Mouse (Mus musculus) gastrocnemius, postnatal 4 days (tissue): ENCODE measurements around the gene Ndufs6. TPM values are rescaled to one million over a fixed set of nuclear protein-coding genes. Genes with fewer than 3 reads are reported as not detected.

ENCODE experiments used
- DNase-seq, 2 experiments: peaks; one replicate each; pipeline ENCODE4 v3.0.0; 2021 to 2022; ENCODE audit warnings: low spot score in 2 of 2, mixed read lengths in 2 of 2
- total RNA-seq, 2 experiments: library from RNA; stranded (reverse); gene quantifications; 2 replicates each; pipeline ENCODE4 v1.2.3; 2021

Gene Ndufs6
- total RNA-seq, 2 experiments from 2014 or later = 246 TPM

GRCm38 (mm10) chr13:73306430-73306829 lies 21.9 kb downstream of the Ndufs6 start:
- no peak for DNase-seq

- no peak for DNase-seq
Measured at GRCm38 (mm10) chr13:73306085-73306410, 22.3 kb downstream of the Ndufs6 start.

- no peak for DNase-seq
Measured at GRCm38 (mm10) chr13:73305398-73306084, 22.8 kb downstream of the Ndufs6 start.

GRCm38 (mm10) chr13:73304729-73305128 lies 23.6 kb downstream of the Ndufs6 start:
- no peak for DNase-seq

- DNase-seq = no peak
Measured at GRCm38 (mm10) chr13:73299322-73299721, 29.0 kb downstream of the Ndufs6 start.

- DNase-seq = no peak
Measured at GRCm38 (mm10) chr13:73298717-73299116, 29.6 kb downstream of the Ndufs6 start.

GRCm38 (mm10) chr13:73291102-73291501 lies 37.2 kb downstream of the Ndufs6 start:
- DNase-seq = no peak

GRCm38 (mm10) chr13:73290206-73290605 lies 38.1 kb downstream of the Ndufs6 start:
- DNase-seq = no peak

- DNase-seq = no peak
Measured at GRCm38 (mm10) chr13:73283534-73283933, 44.8 kb downstream of the Ndufs6 start.

- DNase-seq = no peak
Measured at GRCm38 (mm10) chr13:73282407-73282806, 45.9 kb downstream of the Ndufs6 start.

GRCm38 (mm10) chr13:73279196-73279595 lies 49.1 kb downstream of the Ndufs6 start:
- DNase-seq = no peak

- no peak for DNase-seq
Measured at GRCm38 (mm10) chr13:73277797-73278196, 50.5 kb downstream of the Ndufs6 start.

GRCm38 (mm10) chr13:73277361-73277760 lies 51.0 kb downstream of the Ndufs6 start:
- no peak for DNase-seq

- DNase-seq = no peak
Measured at GRCm38 (mm10) chr13:73273536-73273935, 54.8 kb downstream of the Ndufs6 start.

- no peak for DNase-seq
Measured at GRCm38 (mm10) chr13:73272794-73273282, 55.5 kb downstream of the Ndufs6 start.

GRCm38 (mm10) chr13:73271336-73272242 lies 56.8 kb downstream of the Ndufs6 start:
- no peak for DNase-seq

GRCm38 (mm10) chr13:73270451-73271081 lies 57.8 kb downstream of the Ndufs6 start:
- DNase-seq = no peak

- DNase-seq = no peak
Measured at GRCm38 (mm10) chr13:73269891-73270290, 58.5 kb downstream of the Ndufs6 start.
